Mouse (Mus musculus) liver, embryonic 14.5 days (tissue): Measurements from ENCODE around the gene Zcchc2. TPM values are rescaled to one million over a fixed set of nuclear protein-coding genes. Genes with fewer than 3 reads are reported as not detected.
A peak's percentile ranks its signal among the peaks of the same experiment; 100 is the strongest.

Source experiments
- ATAC-seq: fragments of 200-750 bp; cut with Nextera tagmentation; 2 replicates; pipeline ENCODE4 v1.8.0; 2017; ENCODE audit warnings: moderate number of reproducible peaks, mild to moderate bottlenecking, moderate library complexity; ENCODE audit not compliant: insufficient read depth
- DNase-seq, 3 experiments: peaks; one replicate each; pipeline ENCODE4 v3.0.0-alpha.2; 2012 to 2013; ENCODE audit warnings: low read depth in 3 of 3, low spot score in 3 of 3
- H3K27ac ChIP-seq: fragments of 300-500 bp; sonication (generic); 2 replicates; pipeline ENCODE4 v1.5.1; 2014; ENCODE audit warnings: moderate library complexity, mild to moderate bottlenecking, control low read depth, inconsistent platforms
- H3K27me3 ChIP-seq: fragments of 300-500 bp; sonication (generic); 2 replicates; pipeline ENCODE4 v1.6.1; 2014; ENCODE audit warnings: mild to moderate bottlenecking, low read length, moderate library complexity; ENCODE audit not compliant: control insufficient read depth, insufficient read depth
- H3K36me3 ChIP-seq: fragments of 300-500 bp; sonication (generic); replicated peaks from 2 replicates; pipeline ENCODE4 v1.6.1; 2014; ENCODE audit warnings: low read depth; ENCODE audit not compliant: control insufficient read depth, insufficient read depth
- H3K4me1 ChIP-seq, 2 experiments: fragments of 200-500 bp in 1 of 2; fragments of 300-500 bp in 1 of 2; sonication (generic) in 1 of 2; replicated peaks; 2 replicates each; pipeline ENCODE4 v1.6.1; 2012 to 2014; ENCODE audit warnings: antibody characterized with exemption in 1 of 2, inconsistent platforms in 1 of 2, low read length in 1 of 2; ENCODE audit not compliant: control insufficient read depth in 2 of 2, insufficient read depth in 2 of 2
- H3K4me2 ChIP-seq: fragments of 300-500 bp; sonication (generic); 2 replicates; pipeline ENCODE4 v1.6.1; 2014; ENCODE audit warnings: low read depth, mild to moderate bottlenecking, control low read depth, moderate library complexity
- H3K4me3 ChIP-seq, 2 experiments: fragments of 200-500 bp in 1 of 2; fragments of 300-500 bp in 1 of 2; sonication (generic) in 1 of 2; 2 replicates each; pipeline ENCODE4 v1.5.1; 2012 to 2014; ENCODE audit warnings: low read depth in 2 of 2, low read length in 2 of 2, mild to moderate bottlenecking in 2 of 2, control low read depth in 1 of 2, inconsistent platforms in 1 of 2, moderate library complexity in 1 of 2; ENCODE audit not compliant: insufficient read depth in 1 of 2
- H3K9ac ChIP-seq: fragments of 300-500 bp; sonication (generic); replicated peaks from 2 replicates; pipeline ENCODE4 v1.6.1; 2014; ENCODE audit warnings: mild to moderate bottlenecking, control low read depth, moderate library complexity
- H3K9me3 ChIP-seq: fragments of 300-500 bp; sonication (generic); 2 replicates; pipeline ENCODE4 v1.6.1; 2016; ENCODE audit warnings: low read length, mixed read lengths; ENCODE audit not compliant: control insufficient read depth
- CTCF ChIP-seq: IDR thresholded peaks from 2 replicates; pipeline ENCODE4 v1.5.1; 2016; ENCODE audit warnings: antibody characterized with exemption, low read depth, control low read depth
- EP300 ChIP-seq: IDR thresholded peaks from 2 replicates; pipeline ENCODE4 v1.6.1; 2016; ENCODE audit warnings: antibody characterized with exemption, low read depth
- WGBS: fragments of 180-500 bp; shearing (Covaris S2); extraction: QIAGEN DNeasy Blood & Tissue Kit; methylation state at CpG from one replicate; pipeline ENCODE4 v1.1.7; 2014; ENCODE audit not compliant: insufficient replicate concordance; 5-methylcytosine and 5-hydroxymethylcytosine counted together
- polyA plus RNA-seq, 2 experiments: library from polyadenylated mRNA; depleted of rRNA in 1 of 2; stranded (reverse) in 1 of 2; unstranded in 1 of 2; fragments of >200 nt; fragmentation: Nextera tagmentation in 1 of 2; extraction: Ambion mirVana in 1 of 2; gene quantifications; 2 replicates each; pipeline versions ENCODE4 v1.2.1 to v1.2.3; 2012 to 2014

The Zcchc2 gene
- polyA plus RNA-seq, 2 experiments, result 1.0 to 4.3 TPM

- no peaks in the 10 kb centered on the region for H3K9me3 ChIP-seq
- no peak for DNase-seq
- ATAC-seq, result no peak
- peaks cover 18 to 27% of the 10 kb centered on the region in 2 experiments for H3K4me1 ChIP-seq
- peak overlapping the region; percentile 74 to 87 for H3K4me3 ChIP-seq
- peak overlapping the region; percentile 70 for H3K27ac ChIP-seq
- H3K27me3 ChIP-seq, result no peaks in the 10 kb centered on the region
- WGBS, result 3% methylated on average over 7 of the region's 7 CpGs
- no peak for TF ChIP-seq EP300
- peak; percentile 8; the same call in 1 of the 2 replicates for TF ChIP-seq CTCF
- H3K9ac ChIP-seq, result peak overlapping the region; percentile 71
- peak overlapping the region; percentile 83 for H3K4me2 ChIP-seq
- H3K36me3 ChIP-seq, result no peaks in the 10 kb centered on the region
These were observed 3.0 kb downstream of the Zcchc2 start for GRCm38 (mm10) chr1:105993196-105993595.

GRCm38 (mm10) chr1:105993601-105994209 is 3.5 kb downstream of the Zcchc2 start:
- peak; percentile 59 for ATAC-seq
- DNase-seq, result peak; percentile 78 to 81 (median 81)
- Histone ChIP-seq H3K9me3 (no peaks in the 10 kb centered on the region), H3K36me3 (no peaks in the 10 kb centered on the region), H3K27ac (peak overlapping the region; percentile 70), H3K9ac (peak overlapping the region; percentile 71), H3K27me3 (no peaks in the 10 kb centered on the region), H3K4me3 (peak overlapping the region; percentile 74 to 87), H3K4me1 (peaks cover 20 to 27% of the 10 kb centered on the region in 2 experiments), H3K4me2 (peak overlapping the region; percentile 83)
- no peak for TF ChIP-seq CTCF
- no peak for TF ChIP-seq EP300
- under 1% methylated on average over 37 of the region's 37 CpGs for WGBS

GRCm38 (mm10) chr1:105995966-105996365 is 5.8 kb downstream of the Zcchc2 start:
- H3K9ac ChIP-seq, result no peak overlapping the region
- no peaks in the 10 kb centered on the region for H3K36me3 ChIP-seq
- no peaks in the 10 kb centered on the region for H3K27me3 ChIP-seq
- no peaks in the 10 kb centered on the region for H3K9me3 ChIP-seq
- DNase-seq (no peak), ATAC-seq (no peak)
- H3K4me3 ChIP-seq, result no peak overlapping the region
- TF ChIP-seq CTCF, result no peak
- no peak for TF ChIP-seq EP300
- WGBS, result 51% methylated on average over 2 of the region's 2 CpGs
- no peak overlapping the region for H3K4me2 ChIP-seq
- H3K4me1 ChIP-seq, result peaks cover 20 to 27% of the 10 kb centered on the region in 2 experiments
- H3K27ac ChIP-seq, result no peak overlapping the region

- ATAC-seq (no peak), DNase-seq (no peak)
- TF ChIP-seq CTCF (no peak), EP300 (no peak)
- H3K36me3 ChIP-seq, result no peaks in the 10 kb centered on the region
- no peaks in the 10 kb centered on the region for H3K9me3 ChIP-seq
- WGBS, result 49% methylated on average over 3 of the region's 3 CpGs
- no peak overlapping the region for H3K27ac ChIP-seq
- H3K4me3 ChIP-seq, result no peak overlapping the region
- H3K27me3 ChIP-seq, result no peaks in the 10 kb centered on the region
- H3K4me1 ChIP-seq, result peaks cover 15 to 21% of the 10 kb centered on the region in 2 experiments
- no peak overlapping the region for H3K9ac ChIP-seq
- no peak overlapping the region for H3K4me2 ChIP-seq
These were observed 7.1 kb downstream of the Zcchc2 start for GRCm38 (mm10) chr1:105997282-105997681.

- Histone ChIP-seq H3K9ac (no peak overlapping the region), H3K36me3 (peaks cover 6% of the 10 kb centered on the region; the same call in 1 of the 2 replicates), H3K4me3 (no peak overlapping the region), H3K9me3 (no peaks in the 10 kb centered on the region), H3K27me3 (no peaks in the 10 kb centered on the region), H3K4me1 (peaks cover 6 to 8% of the 10 kb centered on the region in 2 experiments), H3K4me2 (no peak overlapping the region), H3K27ac (no peak overlapping the region)
- ATAC-seq (no peak), DNase-seq (no peak)
- WGBS, result 88% methylated on average over 2 of the region's 2 CpGs
- TF ChIP-seq CTCF (no peak), EP300 (no peak)
These were observed 9.6 kb downstream of the Zcchc2 start for GRCm38 (mm10) chr1:105999802-106000201.
